ENCODE assay signal across 1 mouse cellular context in genomic region chr1:175625990-175626692, GRCm38 (mm10).
TF ChIP-seq lines count a peak whose summit lies in the region.

No protein-coding gene starts in this region.

TF ChIP-seq in CH12.LX, 34 proteins besides CTCF, POLR2A, EP300 and RAD21 (continued from another document):
- 0 out of 2 replicates have a peak, but pooled peaks have one; percentile 38 for TF ChIP-seq IRF4 (IDR thresholded peaks at IDR 0.05; ENCODE audit: low read depth, low read length)
